Mouse (Mus musculus) liver, postnatal 0 days (tissue): ENCODE results near the gene Plekhh3.

Experiments
- CTCF ChIP-seq: sonication (generic); IDR thresholded peaks from 2 replicates; pipeline ENCODE4 v1.5.1; 2016; ENCODE audit warnings: antibody characterized with exemption, low read depth
- EP300 ChIP-seq: IDR thresholded peaks from 2 replicates; pipeline ENCODE4 v1.6.1; 2016; ENCODE audit warnings: antibody characterized with exemption, low read depth, mild to moderate bottlenecking

DNA sequence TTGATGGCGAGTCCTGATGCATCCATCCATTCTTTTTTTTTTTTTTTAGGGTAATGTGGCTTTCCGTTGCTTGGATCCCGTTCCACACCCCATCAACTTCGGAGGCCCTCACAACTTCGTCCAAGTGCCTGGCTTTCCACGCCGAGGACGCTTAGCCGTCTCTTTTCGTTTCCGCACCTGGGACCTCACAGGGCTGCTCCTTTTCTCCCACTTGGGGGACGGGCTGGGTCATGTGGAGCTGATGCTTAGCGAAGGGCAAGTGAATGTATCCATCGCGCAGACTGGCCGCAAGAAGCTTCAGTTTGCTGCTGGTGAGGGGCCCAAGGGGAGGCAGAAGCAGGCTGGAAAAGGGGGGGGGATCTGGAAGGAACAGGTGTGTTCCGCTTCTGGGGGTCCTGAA lies 9.1 kb upstream of the Plekhh3 start:
- TF ChIP-seq EP300 = no peak
- TF ChIP-seq CTCF = no peak
